Mouse (Mus musculus) liver, adult 2 months (tissue): ENCODE measurements around the gene Fam83d.

Experiments
- CTCF ChIP-seq: fragments of 200-500 bp; IDR thresholded peaks from 2 replicates; pipeline ENCODE4 v1.5.1; 2011; ENCODE audit warnings: low read depth, low read length, control low read depth
- POLR2A ChIP-seq: fragments of 200-500 bp; IDR thresholded peaks from 2 replicates; pipeline ENCODE4 v1.6.1; 2011; ENCODE audit warnings: low read length, control low read depth; ENCODE audit not compliant: insufficient read depth; ENCODE audit errors: extremely low read depth

DNA sequence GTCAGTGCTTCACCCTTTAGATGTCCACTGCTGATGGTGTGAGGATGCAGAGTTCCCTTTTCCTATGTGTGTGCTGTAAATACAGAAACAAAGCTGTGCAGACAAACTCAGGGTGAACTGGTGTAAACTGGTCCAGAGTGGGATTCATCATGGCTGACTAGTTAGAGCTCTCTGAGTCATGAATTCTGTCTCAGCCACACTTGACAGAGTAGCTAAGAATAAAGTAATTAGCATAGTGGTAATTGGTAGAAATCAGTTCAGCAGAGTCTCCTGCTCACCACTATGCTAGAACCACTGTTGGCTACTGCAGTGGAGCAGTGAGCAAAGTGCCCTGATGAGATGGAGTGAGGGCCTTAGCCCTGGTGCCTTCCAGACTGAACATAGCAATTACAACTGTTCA is 47.8 kb downstream of the Fam83d start:
- no peak for TF ChIP-seq CTCF
- no peak for TF ChIP-seq POLR2A
